Mouse (Mus musculus) brain, embryonic 14.5 days (tissue): ENCODE measurements around the gene Efna1.

Experiments
- CTCF ChIP-seq: fragments of 200-500 bp; IDR thresholded peaks from 2 replicates; pipeline ENCODE4 v1.5.1; 2012; ENCODE audit warnings: inconsistent platforms, mild to moderate bottlenecking, moderate library complexity, borderline replicate concordance; ENCODE audit not compliant: insufficient read depth, insufficient read length; ENCODE audit errors: extremely low read depth
- POLR2A ChIP-seq: fragments of 200-500 bp; IDR thresholded peaks from 2 replicates; pipeline ENCODE4 v1.6.1; 2012; ENCODE audit warnings: mild to moderate bottlenecking, inconsistent platforms, borderline replicate concordance; ENCODE audit not compliant: poor library complexity, insufficient read depth, insufficient read length, severe bottlenecking; ENCODE audit errors: extremely low read depth

- TF ChIP-seq POLR2A (no peak), CTCF (no peak)
Observed at GRCm38 (mm10) chr3:89262417-89262816, 18.5 kb downstream of the Efna1 start.
